Comparison of ENCODE assay signal across 7 mouse cellular contexts in genomic region chr5:66259756-66260448, GRCm38 (mm10). TPM values are rescaled to one million over a fixed set of nuclear protein-coding genes. Genes with fewer than 3 reads are reported as not detected.
A peak's percentile ranks its signal among the peaks of the same experiment; 100 is the strongest.
DNase-seq lines count a peak whose midpoint lies in the region; ATAC-seq and TF ChIP-seq lines count a peak whose summit lies in the region.

Gene Nsun7 (plus strand): TSS chr5:66259897.

- H3K9ac ChIP-seq in limb, embryonic 11.5 days (ENCODE audit: low read length) = peak within 1 kb of the TSS; percentile 85
- peak within 1 kb of the TSS; percentile 69 for H3K9ac ChIP-seq in midbrain, embryonic 12.5 days (replicated peaks)

- H3K36me3 ChIP-seq in limb, embryonic 11.5 days (ENCODE audit: control insufficient read depth, insufficient read depth, low read length) = no peaks in the 10 kb centered on the region
- no peaks in the 10 kb centered on the region for H3K36me3 ChIP-seq in midbrain, embryonic 12.5 days
- H3K36me3 ChIP-seq in spleen, adult 2 months (ENCODE audit: control insufficient read depth, insufficient read depth, low read length) = no peaks in the 10 kb centered on the region

- TF ChIP-seq CTCF in spleen, adult 2 months (IDR thresholded peaks at IDR 0.05; ENCODE audit: extremely low read depth, insufficient read depth, insufficient read length, insufficient replicate concordance) = no peak

- peak within 1 kb of the TSS; percentile 88 for H3K4me2 ChIP-seq in limb, embryonic 11.5 days (ENCODE audit: low read depth, severe bottlenecking)
- H3K4me2 ChIP-seq in midbrain, embryonic 12.5 days (replicated peaks) = peak within 1 kb of the TSS; percentile 85

- no peak for TF ChIP-seq POLR2A in spleen, adult 2 months (IDR thresholded peaks at IDR 0.05; ENCODE audit: low read depth, low read length)

- peak within 1 kb of the TSS; percentile 53 for H3K4me3 ChIP-seq in limb, embryonic 11.5 days (ENCODE audit: low read depth, low read length)
- peak within 1 kb of the TSS; percentile 70 for H3K4me3 ChIP-seq in midbrain, embryonic 12.5 days
- H3K4me3 ChIP-seq in spleen, adult 2 months (ENCODE audit: extremely low read depth, insufficient read depth, insufficient read length) = peak within 1 kb of the TSS; percentile 39; the same call in 1 of the 2 replicates

- peak; percentile 77 for DNase-seq in adrenal gland, adult 8-10 months
- peak; percentile 80 for DNase-seq in embryo, embryonic 9.5 days (ENCODE audit: extremely low spot score)
- peak; percentile 97 for DNase-seq in heart, adult 11 months
- DNase-seq in kidney, adult 11 months = peak; percentile 86
- peak; percentile 82 for DNase-seq in limb, embryonic 11.5 days (ENCODE audit: low spot score)
- peak in 1 of 2 experiments; percentile 7 for DNase-seq in spleen, adult 2 months (ENCODE audit: low read depth in 1 of 2, low spot score in 2 of 2)

- H3K9me3 ChIP-seq in limb, embryonic 11.5 days (ENCODE audit: control insufficient read depth, low read length) = no peaks in the 10 kb centered on the region
- no peaks in the 10 kb centered on the region for H3K9me3 ChIP-seq in midbrain, embryonic 12.5 days

- no peaks in the 10 kb centered on the region for H3K27me3 ChIP-seq in limb, embryonic 11.5 days (ENCODE audit: control insufficient read depth, insufficient read depth, low read length)
- H3K27me3 ChIP-seq in midbrain, embryonic 12.5 days = no peaks in the 10 kb centered on the region
- peaks cover 4% of the 10 kb centered on the region; the same call in 1 of the 2 replicates for H3K27me3 ChIP-seq in spleen, adult 2 months (ENCODE audit: control insufficient read depth, insufficient read depth, low read length)

- no peaks in the 10 kb centered on the region for H3K4me1 ChIP-seq in limb, embryonic 11.5 days (ENCODE audit: control insufficient read depth, insufficient read depth, low read length)
- peaks cover 7% of the 10 kb centered on the region; the same call in 1 of the 2 replicates for H3K4me1 ChIP-seq in midbrain, embryonic 12.5 days
- H3K4me1 ChIP-seq in spleen, adult 2 months (ENCODE audit: control insufficient read depth, insufficient read depth, insufficient read length) = 0 out of 2 replicates have a peak, but pooled peaks cover 2% of the 10 kb centered on the region

- ATAC-seq in limb, embryonic 11.5 days (ENCODE audit: insufficient number of reproducible peaks, low FRiP score, low TSS enrichment, low read depth) = peak; percentile 62; the same call in 1 of the 2 replicates
- ATAC-seq in midbrain, embryonic 12.5 days (ENCODE audit: low FRiP score, low read depth) = peak; percentile 90

- no peak within 1 kb of the TSS for H3K27ac ChIP-seq in limb, embryonic 11.5 days (replicated peaks; ENCODE audit: low read depth, low read length)
- peak within 1 kb of the TSS; percentile 52; the same call in 1 of the 2 replicates for H3K27ac ChIP-seq in midbrain, embryonic 12.5 days (replicated peaks)
- H3K27ac ChIP-seq in spleen, adult 2 months (ENCODE audit: insufficient read depth, low read length) = no peak within 1 kb of the TSS

- 1% methylated on average over 44 of the region's 44 CpGs for WGBS in limb, embryonic 11.5 days
- 2% methylated on average over 44 of the region's 44 CpGs for WGBS in midbrain, embryonic 12.5 days
- WGBS in spleen, adult 2 months = 5% methylated on average over 44 of the region's 44 CpGs

RNA-seq across cellular contexts. Expression of gene Nsun7, which starts in this region (rescaled TPM):
- total RNA-seq in adrenal gland, adult 8-10 months (2022) = 1 to 10 TPM in 2 of 4 experiments, under 1 TPM in 2; 0.35 to 1.3 (median 0.93) TPM
- polyA plus RNA-seq in limb, embryonic 11.5 days (2014; fragmentation: Nextera tagmentation; extraction: Ambion mirVana) = 0.44 and 0.48 TPM in 2 replicates
- polyA plus RNA-seq in midbrain, embryonic 12.5 days (2016; fragmentation: Nextera tagmentation; extraction: Ambion mirVana) = 1.2 and 1.9 TPM in 2 replicates
- 0.02 and 0.04 TPM in 2 replicates for polyA plus RNA-seq in spleen, adult 2 months (2012; rRNA removed)

Comparison
In these comparisons a context has a peak if more than half of its experiments do, and no peak if none do; other contexts are left out.
1. Peak in DNase-seq, ATAC-seq, H3K4me3 ChIP-seq, H3K9ac ChIP-seq and H3K4me2 ChIP-seq in limb, embryonic 11.5 days; RNA of the gene not detected or under 1 TPM.